Mouse (Mus musculus) midbrain, embryonic 16.5 days (tissue): ENCODE results near the gene Pla2r1. TPM values are rescaled to one million over a fixed set of nuclear protein-coding genes. Genes with fewer than 3 reads are reported as not detected.

ENCODE experiments used
- ATAC-seq: fragments of 200-750 bp; cut with Nextera tagmentation; 2 replicates; pipeline ENCODE4 v1.8.0; 2017; ENCODE audit warnings: moderate TSS enrichment
- H3K27ac ChIP-seq: fragments of 300-500 bp; sonication (generic); 2 replicates; pipeline ENCODE4 v1.5.1; 2014; ENCODE audit warnings: mild to moderate bottlenecking, low read length, mixed read lengths
- H3K27me3 ChIP-seq: fragments of 300-500 bp; sonication (generic); 2 replicates; pipeline ENCODE4 v1.6.1; 2014; ENCODE audit warnings: low read depth, low read length, mixed read lengths; ENCODE audit not compliant: control insufficient read depth, insufficient read depth
- H3K36me3 ChIP-seq: fragments of 300-500 bp; sonication (generic); 2 replicates; pipeline ENCODE4 v1.6.1; 2014; ENCODE audit warnings: mild to moderate bottlenecking, low read length, moderate library complexity, mixed read lengths; ENCODE audit not compliant: control insufficient read depth, insufficient read depth
- H3K4me1 ChIP-seq: fragments of 300-500 bp; sonication (generic); 2 replicates; pipeline ENCODE4 v1.6.1; 2014; ENCODE audit warnings: mild to moderate bottlenecking, low read length, mixed read lengths; ENCODE audit not compliant: control insufficient read depth, insufficient read depth
- H3K4me2 ChIP-seq: fragments of 300-500 bp; sonication (generic); 2 replicates; pipeline ENCODE4 v1.6.1; 2014; ENCODE audit warnings: mild to moderate bottlenecking, low read length, mixed read lengths
- H3K4me3 ChIP-seq: fragments of 300-500 bp; sonication (generic); 2 replicates; pipeline ENCODE4 v1.5.1; 2014; ENCODE audit warnings: low read depth, mild to moderate bottlenecking, low read length, moderate library complexity, mixed read lengths
- H3K9ac ChIP-seq: fragments of 300-500 bp; sonication (generic); 2 replicates; pipeline ENCODE4 v1.6.1; 2014; ENCODE audit warnings: low read depth, low read length, mixed read lengths
- H3K9me3 ChIP-seq: fragments of 300-500 bp; sonication (generic); replicated peaks from 2 replicates; pipeline ENCODE4 v1.6.1; 2014; ENCODE audit warnings: mild to moderate bottlenecking, low read length, mixed read lengths; ENCODE audit not compliant: control insufficient read depth, poor library complexity, severe bottlenecking
- WGBS: fragments of 180-500 bp; shearing (Covaris S2); extraction: QIAGEN DNeasy Blood & Tissue Kit; methylation state at CpG from one replicate; pipeline ENCODE4 v1.1.7; 2014; 5-methylcytosine and 5-hydroxymethylcytosine counted together
- polyA plus RNA-seq: library from polyadenylated mRNA; unstranded; fragments of >200 nt; fragmentation: Nextera tagmentation; extraction: Ambion mirVana; gene quantifications from 2 replicates; pipeline ENCODE4 v1.2.1, GENCODE M21; 2015

Pla2r1 gene
- polyA plus RNA-seq, 1 experiment from 2014 or later, result 0.50 TPM

DNA sequence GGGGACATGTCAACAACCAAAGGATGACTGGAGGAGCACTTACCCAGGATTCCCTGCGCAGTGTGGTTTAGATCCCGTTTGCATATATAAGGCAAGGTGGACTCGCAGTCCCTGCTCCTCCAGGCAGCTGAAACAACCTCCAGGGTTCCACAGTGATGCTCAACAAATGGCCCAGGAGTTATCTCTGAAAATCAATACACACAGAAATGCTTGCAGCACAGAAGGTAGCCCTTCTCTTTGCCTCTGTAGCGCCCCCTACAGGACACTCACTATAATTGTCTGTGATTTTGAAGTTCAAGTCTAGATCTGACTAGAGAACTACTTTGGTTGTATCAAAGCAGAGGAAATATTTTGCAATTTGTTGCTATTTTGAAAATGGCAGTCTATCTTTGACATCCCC, 38.2 kb downstream of the Pla2r1 start:
- WGBS, result 70% methylated on average over 4 of the region's 4 CpGs
- Histone ChIP-seq H3K27ac (no peak overlapping the region), H3K9ac (no peak overlapping the region), H3K4me1 (no peaks in the 10 kb centered on the region), H3K27me3 (no peaks in the 10 kb centered on the region), H3K36me3 (no peaks in the 10 kb centered on the region), H3K4me3 (no peak overlapping the region), H3K4me2 (no peak overlapping the region), H3K9me3 (no peaks in the 10 kb centered on the region)
- no peak for ATAC-seq

DNA sequence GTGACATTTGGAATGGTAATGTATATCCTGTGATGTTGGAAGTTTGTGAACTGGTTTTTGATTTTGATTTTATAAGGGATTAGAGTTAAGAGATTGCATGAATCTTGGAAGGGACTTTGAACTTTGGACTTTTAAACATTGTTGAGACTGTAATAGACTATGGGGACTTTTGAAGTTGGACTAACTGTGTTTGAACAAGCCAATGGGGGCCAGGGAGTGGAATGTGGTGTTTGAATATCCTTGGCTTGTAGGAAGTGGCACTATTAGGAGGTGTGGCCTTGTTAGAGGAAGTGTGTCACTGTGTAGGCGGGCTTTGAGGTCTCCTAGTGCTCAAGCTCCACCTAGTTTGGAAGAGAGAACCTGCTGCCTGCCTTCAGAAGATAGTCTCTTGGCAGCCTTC, 42.4 kb downstream of the Pla2r1 start:
- Histone ChIP-seq H3K9me3 (no peaks in the 10 kb centered on the region), H3K4me1 (no peaks in the 10 kb centered on the region), H3K4me2 (no peak overlapping the region), H3K27me3 (no peaks in the 10 kb centered on the region), H3K9ac (no peak overlapping the region), H3K4me3 (no peak overlapping the region), H3K36me3 (no peaks in the 10 kb centered on the region), H3K27ac (no peak overlapping the region)
- no peak for ATAC-seq
- 82% methylated on average over 1 of the region's 1 CpGs for WGBS

DNA sequence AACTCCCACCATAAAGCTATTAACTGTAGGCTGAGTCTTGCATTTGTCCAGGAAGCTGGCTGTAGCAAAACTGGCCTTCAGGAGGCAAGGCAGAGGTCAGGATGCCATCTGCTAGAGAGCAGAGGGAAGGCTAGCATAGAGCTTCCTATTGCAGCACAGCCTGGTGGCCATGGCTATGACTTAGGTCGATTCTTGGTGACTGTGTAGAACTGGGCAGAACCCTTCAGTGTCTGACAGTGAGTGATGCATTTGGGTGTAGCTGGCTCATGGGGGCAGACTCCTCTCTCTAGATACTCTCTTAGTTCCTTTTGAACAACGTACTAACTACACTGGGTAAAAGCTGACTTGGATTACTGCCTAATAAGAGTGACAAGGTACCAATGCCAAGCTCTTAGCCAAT, 48.0 kb downstream of the Pla2r1 start:
- no peak overlapping the region for H3K4me2 ChIP-seq
- H3K4me3 ChIP-seq, result no peak overlapping the region
- H3K9me3 ChIP-seq, result no peaks in the 10 kb centered on the region
- no peak overlapping the region for H3K9ac ChIP-seq
- ATAC-seq, result no peak
- H3K4me1 ChIP-seq, result no peaks in the 10 kb centered on the region
- no peaks in the 10 kb centered on the region for H3K27me3 ChIP-seq
- no peaks in the 10 kb centered on the region for H3K36me3 ChIP-seq
- WGBS, result 69% methylated on average over 2 of the region's 2 CpGs
- H3K27ac ChIP-seq, result no peak overlapping the region

DNA sequence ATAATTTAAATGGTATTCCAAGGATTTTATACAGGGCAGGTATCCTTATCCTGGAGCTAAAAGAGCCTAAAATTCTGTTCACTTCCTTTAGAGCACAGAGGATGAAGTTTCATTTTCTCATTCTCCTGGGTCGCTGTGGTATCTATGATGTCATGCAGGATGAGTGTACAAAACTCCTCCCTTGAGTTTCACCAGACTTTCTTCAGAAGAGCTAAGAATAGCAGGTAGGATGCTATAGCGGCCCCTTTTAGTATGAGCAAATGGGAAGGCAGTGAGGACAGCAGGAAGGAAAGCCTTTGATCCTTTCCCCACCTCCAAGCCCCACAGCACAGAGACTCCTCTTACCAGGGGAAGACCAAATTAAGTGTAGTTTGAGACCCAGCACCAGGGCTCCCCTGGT, 48.4 kb downstream of the Pla2r1 start:
- WGBS, result 78% methylated on average over 2 of the region's 2 CpGs
- no peak overlapping the region for H3K4me2 ChIP-seq
- no peak overlapping the region for H3K4me3 ChIP-seq
- ATAC-seq, result no peak
- H3K27ac ChIP-seq, result no peak overlapping the region
- H3K9me3 ChIP-seq, result no peaks in the 10 kb centered on the region
- H3K9ac ChIP-seq, result no peak overlapping the region
- no peaks in the 10 kb centered on the region for H3K27me3 ChIP-seq
- H3K4me1 ChIP-seq, result no peaks in the 10 kb centered on the region
- no peaks in the 10 kb centered on the region for H3K36me3 ChIP-seq

DNA sequence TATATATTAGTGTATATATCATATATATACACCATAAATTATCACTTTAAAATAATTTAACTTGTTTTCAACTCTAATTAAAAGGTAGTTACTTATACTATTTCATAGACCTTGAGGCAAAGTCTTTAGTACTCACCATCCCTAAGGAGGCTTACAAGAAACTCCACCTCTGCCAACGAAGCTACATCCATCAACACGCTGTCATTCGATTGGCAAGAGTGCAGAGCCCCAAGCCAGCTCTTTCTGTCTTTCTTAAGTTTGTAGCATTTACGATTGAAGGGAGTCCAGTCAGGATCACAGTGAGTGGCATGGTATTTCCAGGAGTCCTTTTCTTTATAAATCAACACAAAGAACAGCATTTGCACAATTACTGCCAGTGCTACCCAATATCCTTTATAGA, 49.1 kb downstream of the Pla2r1 start:
- no peaks in the 10 kb centered on the region for H3K4me1 ChIP-seq
- no peak overlapping the region for H3K4me2 ChIP-seq
- no peak overlapping the region for H3K27ac ChIP-seq
- no peak overlapping the region for H3K9ac ChIP-seq
- WGBS, result 86% methylated on average over 4 of the region's 4 CpGs
- H3K9me3 ChIP-seq, result no peaks in the 10 kb centered on the region
- H3K36me3 ChIP-seq, result no peaks in the 10 kb centered on the region
- no peak overlapping the region for H3K4me3 ChIP-seq
- no peak for ATAC-seq
- no peaks in the 10 kb centered on the region for H3K27me3 ChIP-seq

DNA sequence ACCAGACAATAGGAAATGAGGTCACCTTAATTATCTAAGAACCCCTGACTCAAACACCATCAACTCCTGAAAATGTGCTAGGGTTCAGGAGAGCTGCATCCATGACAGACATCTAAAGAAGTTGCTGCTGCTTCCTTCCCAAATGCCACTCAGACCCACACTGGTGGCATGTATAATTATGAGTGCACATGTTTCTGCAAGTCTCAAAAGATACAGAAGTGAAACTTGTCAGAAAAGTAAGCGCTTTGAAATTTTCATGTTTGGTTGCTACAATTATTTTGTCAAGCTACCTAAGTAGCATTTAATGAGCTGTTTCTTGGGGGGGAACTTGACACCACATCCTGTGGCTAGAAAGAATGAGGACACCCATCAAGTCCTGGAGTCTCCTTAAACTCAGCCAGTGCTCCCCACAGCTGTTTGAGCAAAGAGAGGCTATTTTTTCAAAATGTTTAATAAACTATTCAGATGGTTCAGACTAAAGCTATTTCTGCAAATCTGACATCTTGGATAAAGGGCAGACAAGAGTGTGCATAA, 52.5 kb downstream of the Pla2r1 start:
- Histone ChIP-seq H3K27ac (no peak overlapping the region), H3K4me3 (no peak overlapping the region), H3K9me3 (no peaks in the 10 kb centered on the region), H3K9ac (no peak overlapping the region), H3K4me2 (no peak overlapping the region), H3K36me3 (no peaks in the 10 kb centered on the region), H3K4me1 (no peaks in the 10 kb centered on the region), H3K27me3 (no peaks in the 10 kb centered on the region)
- ATAC-seq, result no peak
- 89% methylated on average over 1 of the region's 1 CpGs for WGBS

DNA sequence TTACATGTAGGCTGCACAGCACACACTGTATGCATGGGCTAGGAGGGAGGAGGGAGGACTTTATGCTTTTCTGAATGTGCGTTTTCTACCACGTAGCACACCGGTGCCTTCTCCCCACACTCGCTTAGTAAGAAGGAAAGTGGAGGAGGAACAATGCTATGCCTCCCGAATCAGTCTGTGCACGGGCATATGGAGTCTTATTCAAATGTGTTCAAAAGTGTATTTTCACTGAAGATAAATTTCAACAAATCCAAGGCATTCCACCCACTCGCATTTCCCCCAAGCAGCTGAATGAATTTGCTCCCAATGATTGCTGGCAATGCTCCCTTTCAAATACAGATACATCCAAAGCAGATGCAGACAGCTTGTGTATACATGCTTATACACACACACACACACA, 73.2 kb downstream of the Pla2r1 start:
- 93% methylated on average over 7 of the region's 7 CpGs for WGBS
- no peak overlapping the region for H3K9ac ChIP-seq
- no peaks in the 10 kb centered on the region for H3K9me3 ChIP-seq

DNA sequence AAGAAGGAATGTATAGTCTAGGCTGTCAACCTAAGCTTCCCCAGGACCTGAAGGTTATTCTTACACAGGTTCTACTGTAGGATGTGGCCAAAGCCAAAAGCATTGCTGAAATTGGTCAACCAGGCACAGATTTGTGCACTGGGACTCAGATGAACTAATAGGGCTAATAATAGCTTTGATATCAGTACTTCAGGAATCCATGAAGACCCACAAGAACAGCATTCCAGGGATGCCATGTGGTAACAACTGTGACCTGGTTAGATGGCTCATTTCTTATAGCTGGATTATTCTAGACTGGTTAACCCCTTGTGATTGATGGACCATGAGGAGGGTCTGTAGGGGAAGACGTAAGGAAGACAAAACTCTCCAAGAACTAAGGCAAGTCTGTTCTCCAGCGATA, 74.3 kb downstream of the Pla2r1 start:
- 93% methylated on average over 2 of the region's 2 CpGs for WGBS
- Histone ChIP-seq H3K9ac (no peak overlapping the region), H3K4me3 (no peak overlapping the region), H3K27ac (no peak overlapping the region), H3K27me3 (no peaks in the 10 kb centered on the region), H3K9me3 (no peaks in the 10 kb centered on the region), H3K4me2 (no peak overlapping the region), H3K36me3 (no peaks in the 10 kb centered on the region), H3K4me1 (no peaks in the 10 kb centered on the region)
- no peak for ATAC-seq

More for the DNA sequence above, 73.2 kb downstream of the Pla2r1 start:
- H3K27ac ChIP-seq, result no peak overlapping the region
- no peaks in the 10 kb centered on the region for H3K27me3 ChIP-seq
- no peak overlapping the region for H3K4me2 ChIP-seq
- ATAC-seq, result no peak
- H3K4me3 ChIP-seq, result no peak overlapping the region
- H3K36me3 ChIP-seq, result no peaks in the 10 kb centered on the region
- H3K4me1 ChIP-seq, result no peaks in the 10 kb centered on the region

DNA sequence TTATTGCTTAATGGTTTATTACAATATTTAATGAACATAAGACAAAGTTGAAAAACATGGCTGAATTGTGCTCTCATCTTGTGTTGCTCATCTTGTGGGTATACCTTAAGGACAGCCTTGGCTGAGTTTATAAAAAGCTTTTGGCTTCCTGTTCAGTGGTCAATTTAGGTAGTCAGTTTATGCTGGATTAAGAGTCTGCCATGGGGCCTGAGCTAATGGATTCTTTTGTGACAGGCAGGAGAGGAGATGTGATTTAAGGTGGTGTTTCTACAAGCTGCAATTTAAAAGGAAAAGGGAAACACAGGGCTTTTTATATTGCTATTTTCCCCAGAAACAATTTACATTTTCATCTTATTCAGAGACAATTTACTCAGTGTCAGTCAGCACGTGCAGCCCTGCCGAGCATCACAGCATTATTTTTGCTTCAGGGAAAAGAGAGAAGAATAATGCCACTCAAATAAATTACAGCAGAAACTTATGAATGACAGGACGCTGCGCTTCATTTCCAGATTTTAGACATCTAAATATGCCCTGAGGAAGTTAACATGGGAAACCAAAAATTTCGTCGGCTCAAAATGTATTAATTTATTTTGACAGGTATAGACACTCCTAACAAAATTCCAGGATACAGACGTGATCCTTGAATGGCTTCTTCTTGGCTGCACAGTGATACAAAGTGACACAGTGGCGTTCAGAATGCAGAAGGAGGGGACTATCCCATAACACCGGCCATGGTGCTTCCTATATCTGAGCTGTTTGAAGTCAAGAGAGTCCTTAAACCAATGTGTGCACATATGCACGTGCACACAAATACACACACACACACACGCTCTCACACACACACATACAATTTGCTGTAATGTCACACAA, 84.0 kb downstream of the Pla2r1 start:
- H3K4me2 ChIP-seq, result no peak overlapping the region
- no peaks in the 10 kb centered on the region for H3K9me3 ChIP-seq
- H3K36me3 ChIP-seq, result no peaks in the 10 kb centered on the region
- H3K27me3 ChIP-seq, result no peaks in the 10 kb centered on the region
- WGBS, result 38% methylated on average over 11 of the region's 11 CpGs
- no peaks in the 10 kb centered on the region for H3K4me1 ChIP-seq
- no peak overlapping the region for H3K4me3 ChIP-seq
- H3K9ac ChIP-seq, result no peak overlapping the region
- ATAC-seq, result peak; percentile 86
- no peak overlapping the region for H3K27ac ChIP-seq
